Mouse (Mus musculus) heart, postnatal 0 days (tissue): ENCODE measurements around the gene Mecom.

Source experiments
- CTCF ChIP-seq: IDR thresholded peaks from 2 replicates; pipeline ENCODE4 v1.5.1; 2016; ENCODE audit warnings: antibody characterized with exemption, control low read depth, low read depth
- EP300 ChIP-seq: IDR thresholded peaks from 2 replicates; pipeline ENCODE4 v1.6.1; 2016; ENCODE audit warnings: antibody characterized with exemption, low read depth

DNA sequence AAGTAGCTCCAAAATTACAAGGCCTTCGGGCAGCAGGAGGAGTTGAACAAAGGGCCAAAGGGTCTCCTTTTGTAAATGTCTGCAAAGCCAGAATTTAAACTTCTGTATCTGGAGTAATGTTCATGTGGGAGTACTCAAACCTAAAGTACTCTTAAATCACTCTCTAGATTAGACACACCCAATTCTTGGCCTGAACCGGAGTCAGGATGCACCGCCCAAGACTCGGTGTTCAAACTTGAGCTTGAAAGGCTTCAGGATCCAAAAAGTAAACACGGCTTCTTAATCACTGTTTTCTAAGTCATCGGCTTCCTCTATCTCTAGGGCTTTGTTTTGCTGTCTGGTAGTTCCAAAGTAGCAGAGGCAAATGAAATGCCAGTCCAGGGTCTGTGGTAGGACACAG, 67.3 kb downstream of the Mecom start:
- TF ChIP-seq CTCF, result no peak
- no peak for TF ChIP-seq EP300
